Mouse (Mus musculus) hindbrain, embryonic 15.5 days (tissue): ENCODE measurements around the gene Cdh13. TPM values are rescaled to one million over a fixed set of nuclear protein-coding genes. Genes with fewer than 3 reads are reported as not detected.

ENCODE experiments used
- ATAC-seq: fragments of 200-750 bp; cut with Nextera tagmentation; 2 replicates; pipeline ENCODE4 v1.8.0; 2017; ENCODE audit warnings: low read depth, moderate number of reproducible peaks, moderate TSS enrichment; ENCODE audit not compliant: low FRiP score
- H3K27ac ChIP-seq: fragments of 300-500 bp; sonication (generic); replicated peaks from 2 replicates; pipeline ENCODE4 v1.5.1; 2015; ENCODE audit warnings: mild to moderate bottlenecking, inconsistent platforms
- H3K27me3 ChIP-seq: fragments of 300-500 bp; sonication (generic); 2 replicates; pipeline ENCODE4 v1.6.1; 2015; ENCODE audit warnings: control low read depth, inconsistent platforms
- H3K36me3 ChIP-seq: fragments of 300-500 bp; sonication (generic); 2 replicates; pipeline ENCODE4 v1.6.1; 2015; ENCODE audit warnings: control low read depth, inconsistent platforms
- H3K4me1 ChIP-seq: fragments of 300-500 bp; sonication (generic); replicated peaks from 2 replicates; pipeline ENCODE4 v1.6.1; 2015; ENCODE audit warnings: control low read depth, inconsistent platforms
- H3K4me2 ChIP-seq: fragments of 300-500 bp; sonication (generic); 2 replicates; pipeline ENCODE4 v1.6.1; 2015; ENCODE audit warnings: moderate library complexity, mild to moderate bottlenecking, inconsistent platforms
- H3K4me3 ChIP-seq: fragments of 300-500 bp; sonication (generic); 2 replicates; pipeline ENCODE4 v1.5.1; 2015; ENCODE audit warnings: mild to moderate bottlenecking, inconsistent platforms
- H3K9ac ChIP-seq: fragments of 300-500 bp; sonication (generic); 2 replicates; pipeline ENCODE4 v1.6.1; 2015; ENCODE audit warnings: inconsistent platforms
- H3K9me3 ChIP-seq: fragments of 300-500 bp; sonication (generic); 2 replicates; pipeline ENCODE4 v1.6.1; 2016; ENCODE audit warnings: control low read depth, inconsistent platforms
- WGBS: fragments of 180-500 bp; shearing (Covaris S2); methylation state at CpG from one replicate; pipeline ENCODE4 v1.1.7; 2015; 5-methylcytosine and 5-hydroxymethylcytosine counted together
- polyA plus RNA-seq: library from polyadenylated mRNA; unstranded; fragments of >200 nt; fragmentation: Nextera tagmentation; extraction: Ambion mirVana; gene quantifications from 2 replicates; pipeline ENCODE4 v1.2.1, GENCODE M21; 2015

Cdh13 gene
- polyA plus RNA-seq, 1 experiment from 2014 or later, result 112 TPM

DNA sequence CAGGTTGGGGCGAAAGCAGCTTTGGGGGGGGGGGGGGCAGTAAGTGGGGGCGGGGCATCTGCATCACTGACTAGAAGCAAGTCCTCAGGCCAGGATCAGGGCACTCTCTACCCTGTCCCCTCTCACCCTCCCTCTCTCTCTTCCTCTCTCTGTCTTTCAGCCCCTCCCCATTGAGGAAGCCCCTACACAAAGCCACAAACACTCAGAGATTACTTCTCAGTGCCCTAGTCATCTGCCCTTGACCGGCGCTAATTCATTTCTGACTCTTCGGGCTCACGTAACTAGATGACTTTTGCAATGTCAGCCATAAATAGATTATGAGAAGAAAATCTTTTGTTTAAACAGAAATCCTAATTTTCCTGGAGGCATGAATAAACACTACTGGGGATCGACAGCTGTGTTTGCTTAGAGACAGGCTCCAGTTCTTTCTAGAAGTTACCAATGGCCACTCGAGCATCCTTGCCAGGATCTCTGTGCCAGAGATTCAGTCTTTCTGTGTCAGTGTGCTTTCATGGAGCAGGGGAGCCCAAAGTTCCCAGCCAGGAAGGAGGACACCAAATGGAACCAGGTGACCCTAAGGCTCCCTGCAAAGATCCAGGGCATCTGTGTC, 1077.3 kb downstream of the Cdh13 start:
- H3K9me3 ChIP-seq, result no peaks in the 10 kb centered on the region
- no peaks in the 10 kb centered on the region for H3K4me1 ChIP-seq
- H3K4me3 ChIP-seq, result no peak overlapping the region
- H3K27me3 ChIP-seq, result no peaks in the 10 kb centered on the region
- no peak overlapping the region for H3K4me2 ChIP-seq
- WGBS, result 72% methylated on average over 8 of the region's 8 CpGs
- H3K27ac ChIP-seq, result no peak overlapping the region
- no peaks in the 10 kb centered on the region for H3K36me3 ChIP-seq
- ATAC-seq, result no peak
- no peak overlapping the region for H3K9ac ChIP-seq
